Mouse (Mus musculus) adrenal gland, adult 18-20 months (tissue): ENCODE results near the gene Pole3. TPM values are rescaled to one million over a fixed set of nuclear protein-coding genes. Genes with fewer than 3 reads are reported as not detected.

Experiments
- DNase-seq, 2 experiments: peaks; one replicate each; pipeline ENCODE4 v3.0.0; 2021 to 2022; ENCODE audit warnings: low spot score in 2 of 2
- total RNA-seq, 2 experiments: library from RNA; stranded (reverse); gene quantifications; 1 replicate in 1 of 2; 2 replicates in 1 of 2; pipeline ENCODE4 v1.2.3; 2021

Gene Pole3
- total RNA-seq, 2 experiments from 2014 or later: 43.7 to 52.1 TPM

- no peak for DNase-seq
Measured at GRCm38 (mm10) chr4:62519122-62519848, 5.6 kb downstream of the Pole3 start.

DNA sequence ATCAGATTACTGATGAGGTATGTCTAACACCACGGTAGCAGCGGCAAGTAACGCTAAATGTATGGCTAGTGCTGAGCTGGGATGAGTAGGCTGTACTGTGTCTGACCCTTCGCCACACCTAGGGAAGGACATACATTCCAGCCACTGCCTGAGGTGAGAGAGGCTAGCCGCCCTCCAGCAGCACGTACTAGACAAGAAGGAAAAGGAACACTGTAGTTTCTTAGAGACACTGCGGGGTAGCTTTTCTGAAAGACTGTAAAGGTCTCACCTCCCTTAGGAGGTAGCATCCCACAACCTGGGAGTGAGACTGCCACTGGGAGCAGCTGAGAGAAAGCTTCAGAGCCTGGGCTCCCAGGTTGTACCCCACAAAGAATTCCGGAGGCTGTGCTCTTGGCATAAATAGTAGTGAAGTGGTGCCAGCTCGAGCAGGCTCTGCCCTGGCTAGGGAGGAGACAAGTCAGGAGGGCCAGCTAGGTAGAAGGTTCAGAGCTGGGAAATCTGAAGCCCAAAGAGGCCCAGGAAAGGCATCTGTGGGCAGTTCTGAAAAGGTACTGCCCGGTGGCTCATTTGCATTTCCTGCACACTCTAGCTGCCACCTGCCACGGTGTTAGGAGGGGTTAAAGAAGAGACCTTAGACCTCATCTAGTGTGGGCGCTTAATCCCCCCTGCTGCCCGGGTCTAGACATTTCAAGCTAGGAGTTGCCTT is 6.3 kb downstream of the Pole3 start:
- DNase-seq: no peak

DNA sequence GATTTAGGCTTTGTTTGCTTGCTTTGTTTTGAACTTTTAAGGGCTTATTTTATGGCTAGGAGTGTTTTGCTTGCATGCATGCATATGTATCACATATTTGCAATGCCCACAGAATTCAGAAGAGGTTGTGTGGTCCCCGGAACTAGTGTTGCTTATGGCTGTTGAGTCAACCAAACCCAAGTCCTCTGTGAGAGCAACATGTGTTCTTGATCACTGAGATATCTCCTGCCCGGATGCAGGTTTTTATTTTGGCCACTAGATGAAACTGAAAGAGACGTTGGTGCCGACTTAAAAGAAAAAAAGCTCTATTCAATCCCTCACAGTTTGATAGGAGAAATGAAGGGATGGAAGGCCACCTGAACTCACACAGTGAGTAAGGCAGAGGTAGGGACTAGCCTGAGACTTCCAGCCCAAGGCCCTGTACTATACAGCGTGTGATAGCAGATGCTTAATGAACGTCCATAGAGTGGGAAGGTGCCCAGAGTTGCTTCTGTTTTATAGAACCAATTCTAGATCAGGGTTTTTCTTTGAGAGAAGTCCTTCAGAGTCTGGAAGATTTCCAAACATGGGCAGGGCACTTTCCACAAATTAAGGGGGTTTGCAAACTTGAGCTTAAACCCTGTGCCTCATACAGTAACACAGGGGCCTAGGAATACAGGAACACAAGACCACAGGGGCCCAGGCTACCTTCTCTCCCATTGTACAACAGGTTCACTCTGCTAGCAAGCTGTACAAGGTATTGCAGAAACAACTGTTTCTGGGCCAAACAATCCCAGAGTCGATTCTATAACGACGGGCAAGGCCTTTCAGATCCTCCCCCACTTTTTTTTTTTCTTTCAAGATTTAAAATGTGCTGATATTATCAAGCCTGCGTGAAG is 7.1 kb downstream of the Pole3 start:
- DNase-seq: no peak

DNA sequence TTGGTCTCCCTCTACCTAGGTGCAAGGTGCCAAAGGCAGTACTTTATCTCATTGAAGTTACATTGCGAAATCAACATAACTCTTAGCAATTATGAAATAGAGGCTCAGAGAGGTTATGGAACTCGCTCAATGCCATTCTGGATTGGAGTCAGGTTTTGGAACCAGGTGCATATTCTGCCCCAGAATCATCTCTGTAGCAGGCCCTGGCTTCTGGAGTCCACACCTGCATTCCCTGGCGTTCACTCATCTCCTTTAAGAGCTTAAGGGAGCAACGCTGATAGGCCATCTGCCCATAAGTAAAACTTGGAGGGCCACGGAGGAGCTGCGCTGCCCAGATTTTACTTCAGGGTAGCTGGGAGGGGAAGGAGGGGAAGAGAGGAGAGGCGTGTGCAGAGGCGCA is 7.8 kb downstream of the Pole3 start:
- no peak for DNase-seq

DNA sequence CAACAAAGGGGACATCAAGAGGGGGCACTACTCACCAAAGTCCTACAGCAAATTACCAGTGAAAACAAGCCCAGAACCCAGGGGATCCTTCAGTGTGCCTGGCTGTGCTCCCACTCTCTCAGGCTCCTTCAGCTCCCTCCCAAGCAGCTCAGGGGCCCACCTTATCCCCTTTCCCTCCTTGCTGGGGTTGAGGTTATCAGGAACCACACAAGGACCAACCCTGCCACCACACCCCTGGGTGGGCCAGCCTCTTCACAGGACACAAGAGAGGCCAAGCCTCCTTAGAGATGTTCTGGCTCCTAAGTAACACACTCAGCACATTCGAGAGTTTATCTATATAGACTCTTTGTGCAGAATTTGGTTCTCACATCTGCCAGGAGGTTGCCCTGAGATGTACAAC is 8.3 kb downstream of the Pole3 start:
- DNase-seq: no peak

DNA sequence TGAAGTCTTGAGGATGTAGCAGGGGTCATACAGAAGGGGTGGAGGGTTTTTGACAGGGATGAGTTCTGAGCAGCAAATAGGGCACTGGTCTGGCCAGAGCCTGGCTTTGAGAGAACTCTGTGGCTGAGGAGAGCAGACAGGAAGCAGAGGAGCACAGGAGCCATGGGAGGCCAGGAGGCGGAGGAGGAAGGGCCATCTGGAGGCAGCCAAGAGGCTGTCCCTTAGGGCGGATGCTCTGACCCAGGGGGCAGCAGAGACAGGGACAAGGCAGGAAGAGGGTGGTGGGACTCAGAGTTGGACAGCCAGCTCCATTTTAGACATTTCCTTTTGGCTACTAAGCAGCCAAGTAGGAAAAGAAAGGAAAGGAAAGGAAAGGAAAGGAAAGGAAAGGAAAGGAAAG is 8.8 kb downstream of the Pole3 start:
- DNase-seq: peak in 1 of 2 experiments; percentile 53

GRCm38 (mm10) chr4:62515490-62515889 is 9.4 kb downstream of the Pole3 start:
- no peak for DNase-seq

GRCm38 (mm10) chr4:62514995-62515394 is 9.9 kb downstream of the Pole3 start:
- DNase-seq: no peak

DNA sequence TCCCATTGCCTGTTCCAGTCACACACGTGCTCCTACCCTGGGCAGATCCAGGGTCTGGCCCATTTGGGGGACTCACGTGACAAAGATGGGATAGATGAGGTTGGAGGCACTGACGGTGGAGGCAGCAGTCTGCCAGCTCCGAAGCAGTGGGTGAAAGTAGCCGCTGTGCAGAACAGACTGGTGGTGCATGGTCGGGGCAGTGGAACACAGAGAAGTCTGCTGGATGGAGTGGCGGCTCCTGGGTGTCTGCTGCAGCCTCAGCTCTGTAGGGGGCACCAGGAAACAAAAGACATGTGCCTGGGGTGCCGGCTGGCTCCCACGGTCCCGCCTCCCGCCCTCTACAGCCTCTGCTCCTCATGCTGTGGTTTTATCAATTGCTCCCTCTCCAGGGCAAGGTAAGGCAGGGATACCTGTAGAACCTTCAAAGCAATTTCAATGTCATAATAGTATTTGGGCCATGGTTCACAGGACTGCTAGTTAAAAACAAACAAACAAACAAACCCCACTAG is 10.8 kb downstream of the Pole3 start:
- no peak for DNase-seq

GRCm38 (mm10) chr4:62509946-62510345 is 14.9 kb downstream of the Pole3 start:
- DNase-seq: peak; percentile 70 to 80

DNA sequence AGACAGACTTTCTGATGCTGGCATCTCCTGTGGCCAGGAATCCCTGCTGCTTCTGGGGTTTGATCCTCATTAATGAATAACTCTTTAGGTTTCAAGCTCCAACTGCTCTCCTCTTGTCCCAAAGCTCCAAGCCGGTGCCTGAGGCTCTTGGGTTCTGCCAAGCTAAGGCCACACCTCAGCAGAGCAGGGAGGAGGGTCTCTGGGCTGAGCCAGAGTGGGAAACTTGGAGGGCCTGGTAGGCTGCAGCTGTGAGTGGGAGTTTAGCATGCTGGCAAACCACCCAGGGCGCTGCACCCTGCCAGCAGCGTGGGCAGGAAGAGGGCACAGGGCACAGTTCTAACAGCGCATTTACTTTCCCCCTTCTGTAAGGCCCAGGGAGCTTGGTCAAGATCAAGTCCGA is 16.0 kb downstream of the Pole3 start:
- DNase-seq: no peak

DNA sequence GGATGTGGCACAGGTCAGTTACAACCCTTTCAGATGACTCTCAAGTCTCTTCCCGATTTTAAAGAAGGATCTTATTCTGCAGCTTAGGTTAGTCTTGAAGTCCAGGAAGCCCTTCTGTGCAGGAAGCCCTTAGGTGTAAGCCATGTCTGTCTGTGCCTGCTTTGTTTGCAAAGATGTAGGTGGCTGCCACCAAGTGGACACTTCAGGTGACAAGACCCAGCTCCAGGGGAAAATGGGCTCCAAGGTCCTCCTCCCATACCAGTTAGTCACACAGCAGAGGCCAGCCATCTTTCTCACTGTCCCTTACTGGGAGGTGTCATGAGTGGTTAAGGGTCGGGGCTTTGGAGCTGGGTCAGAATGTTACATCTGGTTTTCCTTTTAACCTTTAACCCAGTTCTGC is 18.1 kb downstream of the Pole3 start:
- DNase-seq: no peak

GRCm38 (mm10) chr4:62505991-62506390 is 18.9 kb downstream of the Pole3 start:
- DNase-seq: no peak

- DNase-seq: no peak
Measured at GRCm38 (mm10) chr4:62503374-62503970, 21.4 kb downstream of the Pole3 start, which contains the start of gene Hdhd3. Gene Hdhd3 (minus strand): TSS chr4:62503467.

DNA sequence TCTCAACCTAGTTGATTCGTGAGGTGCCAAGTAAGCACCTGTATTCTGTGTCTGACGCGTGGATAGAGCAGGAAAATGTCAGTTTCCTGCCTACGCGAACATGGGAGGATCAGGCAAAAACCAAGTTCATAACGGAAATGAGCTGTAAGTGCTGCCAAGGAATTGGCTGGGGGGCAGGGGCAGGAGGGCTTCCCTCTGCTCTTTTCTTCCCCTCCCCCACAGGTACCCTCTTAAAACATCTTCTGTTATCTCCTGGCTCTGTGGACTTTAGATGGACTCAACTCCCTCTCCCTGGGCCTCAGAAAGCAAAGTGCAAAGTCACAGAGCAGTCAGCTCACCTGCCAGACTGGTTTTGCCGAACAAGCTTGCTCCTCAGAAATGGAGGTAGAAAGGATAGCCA is 21.9 kb downstream of the Pole3 start:
- DNase-seq: no peak

DNA sequence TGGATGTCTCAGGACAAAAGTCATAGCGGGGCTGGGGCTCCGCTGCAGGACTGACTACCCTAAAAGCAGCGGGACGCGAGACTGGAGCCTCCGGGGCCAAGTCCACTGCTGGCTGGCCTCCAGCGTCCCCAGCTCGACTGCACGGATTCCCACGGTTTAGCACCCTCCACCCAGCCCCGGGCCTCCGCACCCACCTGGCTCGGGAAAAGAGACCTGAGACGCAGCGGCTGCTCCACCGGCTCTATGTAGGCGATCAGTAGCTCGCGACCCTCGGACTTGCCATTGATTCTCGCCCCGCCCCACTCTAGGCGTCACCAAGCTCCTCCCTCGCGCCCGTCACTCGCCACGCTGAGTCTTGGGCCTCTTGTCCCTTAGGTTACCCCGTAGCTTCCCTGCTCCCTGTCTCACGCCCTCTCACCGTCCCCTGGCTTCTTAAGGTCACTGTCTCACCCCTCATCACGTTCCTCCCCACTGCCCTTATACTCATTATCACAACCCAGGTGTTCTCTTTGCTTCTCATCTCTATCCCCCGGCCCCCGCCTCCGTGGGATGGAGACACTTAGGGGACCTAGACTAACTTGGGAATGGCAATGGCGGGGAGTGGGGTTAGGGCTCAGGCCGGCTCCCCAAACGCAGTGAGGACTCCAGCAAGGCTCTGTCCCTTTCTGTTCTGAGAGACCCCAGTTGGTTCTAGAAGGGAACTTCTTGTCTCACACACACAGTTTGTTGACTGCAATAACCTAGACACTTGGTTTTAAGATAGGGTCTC is 22.7 kb downstream of the Pole3 start:
- peak; percentile 89 to 91 for DNase-seq

DNA sequence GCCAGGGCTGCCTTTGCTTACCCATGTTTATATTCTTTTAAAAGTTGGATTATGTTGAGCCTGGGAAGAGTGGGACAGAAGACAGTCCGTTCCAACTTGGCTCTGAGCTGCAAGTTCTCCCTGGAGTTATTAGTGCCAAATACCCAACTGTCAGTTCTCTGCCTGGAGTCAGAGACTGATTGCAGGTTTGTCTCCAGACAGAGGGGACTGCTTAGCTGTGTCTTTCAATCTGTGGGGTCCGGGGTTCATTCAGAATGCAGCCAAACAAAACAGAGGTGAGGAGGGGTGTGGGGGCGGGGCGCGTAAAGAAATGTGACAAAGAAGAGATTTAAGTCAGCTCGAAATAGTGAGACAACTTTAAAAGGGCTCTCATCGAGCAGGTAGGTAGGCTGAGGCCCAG is 23.3 kb downstream of the Pole3 start:
- no peak for DNase-seq

DNA sequence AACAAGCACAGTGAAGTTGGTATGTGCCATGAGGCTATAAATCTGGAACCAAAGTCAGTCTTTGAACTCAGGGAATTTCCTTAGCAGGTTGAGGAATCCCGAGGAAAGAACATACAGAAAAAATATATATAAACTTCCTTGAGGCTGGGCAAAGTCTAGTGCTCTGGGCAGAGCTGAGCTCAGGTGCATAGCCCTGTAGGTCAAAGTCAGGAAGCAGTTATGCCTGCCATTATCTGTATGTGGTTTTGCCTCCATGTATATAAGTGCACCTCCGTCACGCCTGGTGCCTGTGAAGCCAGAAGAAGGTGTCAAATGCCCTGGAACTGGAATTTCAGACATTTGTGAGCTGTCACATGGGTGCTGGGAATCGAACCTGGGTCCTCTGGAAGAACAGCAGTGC is 24.1 kb downstream of the Pole3 start:
- DNase-seq: no peak

GRCm38 (mm10) chr4:62496815-62497214 is 28.1 kb downstream of the Pole3 start:
- peak; percentile 45 to 55 for DNase-seq

DNA sequence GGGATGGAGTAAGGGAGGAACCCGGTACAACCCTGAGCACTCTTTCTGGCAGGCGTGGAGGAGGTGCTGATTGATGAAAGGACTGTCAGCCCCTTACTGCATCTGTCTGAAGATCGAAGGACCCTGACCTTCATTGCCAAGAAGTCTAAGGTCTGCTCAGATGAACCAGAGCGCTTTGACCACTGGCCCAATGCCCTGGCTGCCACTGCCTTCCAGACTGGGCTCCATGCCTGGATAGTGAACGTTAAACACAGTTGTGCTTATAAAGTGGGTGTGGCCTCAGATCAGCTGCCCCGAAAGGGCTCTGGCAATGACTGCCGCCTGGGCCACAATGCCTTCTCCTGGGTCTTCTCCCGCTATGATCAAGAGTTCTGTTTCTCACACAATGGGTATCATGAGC is 28.9 kb downstream of the Pole3 start:
- DNase-seq: no peak
